Mouse (Mus musculus) intestine, embryonic 16.5 days (tissue): ENCODE data around the gene Ift81. TPM values are rescaled to one million over a fixed set of nuclear protein-coding genes. Genes with fewer than 3 reads are reported as not detected.
A peak's percentile ranks its signal among the peaks of the same experiment; 100 is the strongest.

ENCODE experiments used
- ATAC-seq: fragments of 200-750 bp; cut with Nextera tagmentation; 2 replicates; pipeline ENCODE4 v1.8.0; 2017; ENCODE audit warnings: moderate TSS enrichment, moderate library complexity
- H3K27ac ChIP-seq: fragments of 300-500 bp; sonication (generic); 2 replicates; pipeline ENCODE4 v1.5.1; 2014; ENCODE audit warnings: mild to moderate bottlenecking, low read length
- H3K27me3 ChIP-seq: fragments of 300-500 bp; sonication (generic); replicated peaks from 2 replicates; pipeline ENCODE4 v1.6.1; 2014; ENCODE audit warnings: low read length, control low read depth, mixed read lengths; ENCODE audit not compliant: control insufficient read depth, insufficient read depth
- H3K36me3 ChIP-seq: fragments of 300-500 bp; sonication (generic); 2 replicates; pipeline ENCODE4 v1.6.1; 2014; ENCODE audit warnings: low read length, control low read depth; ENCODE audit not compliant: control insufficient read depth, insufficient read depth
- H3K4me1 ChIP-seq: fragments of 300-500 bp; sonication (generic); 2 replicates; pipeline ENCODE4 v1.6.1; 2014; ENCODE audit warnings: low read length, control low read depth, mixed read lengths; ENCODE audit not compliant: control insufficient read depth, insufficient read depth
- H3K4me2 ChIP-seq: fragments of 300-500 bp; sonication (generic); 2 replicates; pipeline ENCODE4 v1.6.1; 2014; ENCODE audit warnings: low read depth, low read length, control low read depth
- H3K4me3 ChIP-seq: fragments of 300-500 bp; sonication (generic); 2 replicates; pipeline ENCODE4 v1.5.1; 2014; ENCODE audit warnings: mild to moderate bottlenecking, low read length
- H3K9ac ChIP-seq: fragments of 300-500 bp; sonication (generic); 2 replicates; pipeline ENCODE4 v1.6.1; 2014; ENCODE audit warnings: low read depth, low read length
- H3K9me3 ChIP-seq: fragments of 300-500 bp; sonication (generic); 2 replicates; pipeline ENCODE4 v1.6.1; 2016; ENCODE audit warnings: low read length, control low read depth; ENCODE audit not compliant: control insufficient read depth
- WGBS: fragments of 180-500 bp; shearing (Covaris S2); extraction: QIAGEN DNeasy Blood & Tissue Kit; methylation state at CpG from one replicate; pipeline ENCODE4 v1.1.7; 2014; 5-methylcytosine and 5-hydroxymethylcytosine counted together
- polyA plus RNA-seq: library from polyadenylated mRNA; unstranded; fragments of >200 nt; fragmentation: Nextera tagmentation; extraction: Ambion mirVana; gene quantifications from 2 replicates; pipeline ENCODE4 v1.2.1, GENCODE M21; 2015

Ift81 gene
- polyA plus RNA-seq, 1 experiment from 2014 or later, result 24.2 TPM

- Histone ChIP-seq H3K9ac (no peak overlapping the region), H3K27me3 (no peaks in the 10 kb centered on the region), H3K4me3 (peak overlapping the region; percentile 20; the same call in 1 of the 2 replicates), H3K9me3 (no peaks in the 10 kb centered on the region), H3K36me3 (no peaks in the 10 kb centered on the region), H3K4me2 (peak overlapping the region; percentile 24; the same call in 1 of the 2 replicates), H3K27ac (no peak overlapping the region), H3K4me1 (0 out of 2 replicates have a peak, but pooled peaks cover 2% of the 10 kb centered on the region)
- ATAC-seq, result peak; percentile 36; the same call in 1 of the 2 replicates
- WGBS, result 38% methylated on average over 16 of the region's 16 CpGs
These were observed 22.6 kb upstream of the Ift81 start for GRCm38 (mm10) chr5:122636958-122637357.

- Histone ChIP-seq H3K4me2 (no peak overlapping the region), H3K27ac (no peak overlapping the region), H3K27me3 (no peaks in the 10 kb centered on the region), H3K9ac (no peak overlapping the region), H3K36me3 (no peaks in the 10 kb centered on the region), H3K9me3 (no peaks in the 10 kb centered on the region), H3K4me3 (no peak overlapping the region), H3K4me1 (0 out of 2 replicates have a peak, but pooled peaks cover 2% of the 10 kb centered on the region)
- 76% methylated on average over 9 of the region's 9 CpGs for WGBS
- ATAC-seq, result no peak
These were observed 22.0 kb upstream of the Ift81 start for GRCm38 (mm10) chr5:122636308-122636707.

- Histone ChIP-seq H3K9ac (no peak overlapping the region), H3K4me2 (no peak overlapping the region), H3K4me3 (no peak overlapping the region), H3K27ac (no peak overlapping the region), H3K4me1 (0 out of 2 replicates have a peak, but pooled peaks cover 2% of the 10 kb centered on the region), H3K9me3 (no peaks in the 10 kb centered on the region), H3K27me3 (no peaks in the 10 kb centered on the region), H3K36me3 (no peaks in the 10 kb centered on the region)
- no peak for ATAC-seq
- WGBS, result 83% methylated on average over 8 of the region's 8 CpGs
These were observed 20.9 kb upstream of the Ift81 start for GRCm38 (mm10) chr5:122635228-122635627.

GRCm38 (mm10) chr5:122627243-122627642 is 12.9 kb upstream of the Ift81 start:
- Histone ChIP-seq H3K9me3 (no peaks in the 10 kb centered on the region), H3K4me3 (no peak overlapping the region), H3K9ac (no peak overlapping the region), H3K36me3 (no peaks in the 10 kb centered on the region), H3K27me3 (no peaks in the 10 kb centered on the region), H3K4me1 (no peaks in the 10 kb centered on the region), H3K4me2 (no peak overlapping the region), H3K27ac (no peak overlapping the region)
- ATAC-seq, result peak; percentile 79
- WGBS, result 39% methylated on average over 2 of the region's 2 CpGs

- H3K4me2 ChIP-seq, result no peak overlapping the region
- ATAC-seq, result no peak
- 84% methylated on average over 14 of the region's 14 CpGs for WGBS
- H3K27me3 ChIP-seq, result no peaks in the 10 kb centered on the region
- no peak overlapping the region for H3K4me3 ChIP-seq
- no peaks in the 10 kb centered on the region for H3K36me3 ChIP-seq
- no peak overlapping the region for H3K9ac ChIP-seq
- H3K4me1 ChIP-seq, result peaks cover 3% of the 10 kb centered on the region; the same call in 1 of the 2 replicates
- no peaks in the 10 kb centered on the region for H3K9me3 ChIP-seq
- H3K27ac ChIP-seq, result no peak overlapping the region
These were observed 11.4 kb upstream of the Ift81 start for GRCm38 (mm10) chr5:122625565-122626252.

- H3K4me2 ChIP-seq, result no peak overlapping the region
- H3K9me3 ChIP-seq, result no peaks in the 10 kb centered on the region
- H3K9ac ChIP-seq, result no peak overlapping the region
- no peak overlapping the region for H3K27ac ChIP-seq
- H3K4me3 ChIP-seq, result no peak overlapping the region
- WGBS, result 85% methylated on average over 11 of the region's 11 CpGs
- no peak for ATAC-seq
- no peaks in the 10 kb centered on the region for H3K27me3 ChIP-seq
- no peaks in the 10 kb centered on the region for H3K36me3 ChIP-seq
- H3K4me1 ChIP-seq, result peaks cover 3% of the 10 kb centered on the region; the same call in 1 of the 2 replicates
These were observed 10.7 kb upstream of the Ift81 start for GRCm38 (mm10) chr5:122624952-122625479.

- no peak overlapping the region for H3K4me2 ChIP-seq
- H3K27me3 ChIP-seq, result no peaks in the 10 kb centered on the region
- peaks cover 3% of the 10 kb centered on the region; the same call in 1 of the 2 replicates for H3K4me1 ChIP-seq
- no peak overlapping the region for H3K27ac ChIP-seq
- WGBS, result 84% methylated on average over 9 of the region's 9 CpGs
- ATAC-seq, result no peak
- no peaks in the 10 kb centered on the region for H3K36me3 ChIP-seq
- H3K9me3 ChIP-seq, result no peaks in the 10 kb centered on the region
- no peak overlapping the region for H3K9ac ChIP-seq
- H3K4me3 ChIP-seq, result no peak overlapping the region
These were observed 9.5 kb upstream of the Ift81 start for GRCm38 (mm10) chr5:122623861-122624260.

GRCm38 (mm10) chr5:122622526-122622925 is 8.2 kb upstream of the Ift81 start:
- no peak for ATAC-seq
- H3K36me3 ChIP-seq, result no peaks in the 10 kb centered on the region
- no peak overlapping the region for H3K9ac ChIP-seq
- no peaks in the 10 kb centered on the region for H3K27me3 ChIP-seq
- H3K4me2 ChIP-seq, result no peak overlapping the region
- H3K4me1 ChIP-seq, result peaks cover 3% of the 10 kb centered on the region; the same call in 1 of the 2 replicates
- H3K9me3 ChIP-seq, result no peaks in the 10 kb centered on the region
- H3K4me3 ChIP-seq, result no peak overlapping the region
- H3K27ac ChIP-seq, result no peak overlapping the region; the same call in 1 of the 2 replicates
- WGBS, result 90% methylated on average over 5 of the region's 5 CpGs

- H3K4me2 ChIP-seq, result no peak overlapping the region
- no peaks in the 10 kb centered on the region for H3K9me3 ChIP-seq
- H3K27ac ChIP-seq, result peak overlapping the region; percentile 71
- no peaks in the 10 kb centered on the region for H3K27me3 ChIP-seq
- 14% methylated on average over 7 of the region's 7 CpGs for WGBS
- H3K4me3 ChIP-seq, result no peak overlapping the region
- H3K4me1 ChIP-seq, result peaks cover 3% of the 10 kb centered on the region; the same call in 1 of the 2 replicates
- ATAC-seq, result peak; percentile 89
- no peaks in the 10 kb centered on the region for H3K36me3 ChIP-seq
- H3K9ac ChIP-seq, result 0 out of 2 replicates have a peak overlapping the region, but pooled peaks have one; percentile 1
These were observed 7.1 kb upstream of the Ift81 start for GRCm38 (mm10) chr5:122621376-122621886.
